Mouse (Mus musculus): ENCODE data around the gene Kif2a.

- no peak for TF ChIP-seq CTCF (IDR thresholded peaks at IDR 0.05; ENCODE audit: borderline replicate concordance, insufficient read depth, low read depth, low read length)
- TF ChIP-seq POLR2A (IDR thresholded peaks at IDR 0.05; ENCODE audit: borderline replicate concordance, insufficient read depth, low read length), result no peak
These were observed 92.7 kb downstream of the Kif2a start for GRCm38 (mm10) chr13:106929201-106929600.

Measured in cerebellum, adult 2 months (tissue).